Mouse (Mus musculus) T-helper 1 cell (primary cell): ENCODE data around the gene C1s1.
"Not testable (repeated sequence)": the region's sequence is repeated elsewhere in the genome, so short reads cannot be mapped to it uniquely, and the experiment has no call there.

Source experiments
- in situ Hi-C: fragments of 300-600 bp; cut with MboI, MseI; formaldehyde crosslinking; loops from one replicate; pipeline ENCODE4 v1.15.1; 2025; ENCODE audit warnings: high pct_unique_total_duplicates

Gene C1s1

GRCm38 (mm10) chr6:124542284-124542683 lies at the start of gene C1s1:
Gene C1s1, minus strand, starts transcription at chr6:124542359.
- in situ Hi-C loops: loop anchor here (10.0 kb wide), 1 partner anchor 1413 kb away; no protein-coding TSS in a partner anchor

- in situ Hi-C loops: no loop called here
Observed at GRCm38 (mm10) chr6:124588771-124589170, 46.6 kb upstream of the C1s1 start.

- in situ Hi-C loops: no loop called here
Observed at GRCm38 (mm10) chr6:124586266-124586665, 44.1 kb upstream of the C1s1 start.

GRCm38 (mm10) chr6:124585761-124586160 lies 43.6 kb upstream of the C1s1 start:
- in situ Hi-C loops: no loop called here

GRCm38 (mm10) chr6:124584935-124585334 lies 42.8 kb upstream of the C1s1 start:
- in situ Hi-C loops: no loop called here

- in situ Hi-C loops: no loop called here
Observed at GRCm38 (mm10) chr6:124582231-124582630, 40.1 kb upstream of the C1s1 start.

- in situ Hi-C loops: not testable (repeated sequence)
Observed at GRCm38 (mm10) chr6:124580155-124580554, 38.0 kb upstream of the C1s1 start.

GRCm38 (mm10) chr6:124575155-124575678 lies 33.1 kb upstream of the C1s1 start:
- in situ Hi-C loops: not testable (repeated sequence)

GRCm38 (mm10) chr6:124570026-124570425 lies 27.9 kb upstream of the C1s1 start, which contains the start of gene C1rb:
Gene C1rb, plus strand, starts transcription at chr6:124570294.
- in situ Hi-C loops: loop anchor here (5.0 kb wide), 2 partner anchors 53 to 192 kb away; no protein-coding TSS in a partner anchor

- in situ Hi-C loops: not testable (repeated sequence)
Observed at GRCm38 (mm10) chr6:124561611-124562010, 19.5 kb upstream of the C1s1 start.

GRCm38 (mm10) chr6:124561156-124561555 lies 19.0 kb upstream of the C1s1 start:
- in situ Hi-C loops: not testable (repeated sequence)

- in situ Hi-C loops: not testable (repeated sequence)
Observed at GRCm38 (mm10) chr6:124555956-124556355, 13.8 kb upstream of the C1s1 start.

GRCm38 (mm10) chr6:124552766-124553165 lies 10.6 kb upstream of the C1s1 start:
- in situ Hi-C loops: no loop called here

GRCm38 (mm10) chr6:124549023-124549550 lies 6.9 kb upstream of the C1s1 start:
- in situ Hi-C loops: loop anchor here (10.0 kb wide), 1 partner anchor 1406 kb away; no protein-coding TSS in a partner anchor

GRCm38 (mm10) chr6:124547979-124548378 lies 5.8 kb upstream of the C1s1 start:
- in situ Hi-C loops: loop anchor here (10.0 kb wide), 1 partner anchor 1407 kb away; no protein-coding TSS in a partner anchor

GRCm38 (mm10) chr6:124545425-124545824 lies 3.3 kb upstream of the C1s1 start:
- in situ Hi-C loops: loop anchor here (10.0 kb wide), 1 partner anchor 1409 kb away; no protein-coding TSS in a partner anchor

GRCm38 (mm10) chr6:124544466-124544865 lies 2.3 kb upstream of the C1s1 start:
- in situ Hi-C loops: loop anchor here (10.0 kb wide), 1 partner anchor 1410 kb away; no protein-coding TSS in a partner anchor

GRCm38 (mm10) chr6:124541176-124541575 lies 983 bp downstream of the C1s1 start:
- in situ Hi-C loops: loop anchor here (10.0 kb wide), 1 partner anchor 1414 kb away; no protein-coding TSS in a partner anchor

GRCm38 (mm10) chr6:124536125-124536829 lies 5.9 kb downstream of the C1s1 start:
- in situ Hi-C loops: not testable (repeated sequence)

GRCm38 (mm10) chr6:124531077-124531476 lies 11.1 kb downstream of the C1s1 start:
- in situ Hi-C loops: loop anchor here (5.0 kb wide), 2 partner anchors 39 to 96 kb away; partner anchors contain the start of gene C1rl

GRCm38 (mm10) chr6:124527881-124528280 lies 14.3 kb downstream of the C1s1 start:
- in situ Hi-C loops: no loop called here

- in situ Hi-C loops: not testable (repeated sequence)
Observed at GRCm38 (mm10) chr6:124522082-124522481, 20.1 kb downstream of the C1s1 start.
